Mouse (Mus musculus) stomach, postnatal 0 days (tissue): ENCODE results near the gene Atp2a1.

Experiments used
- CTCF ChIP-seq: IDR thresholded peaks from 2 replicates; pipeline ENCODE4 v1.5.1; 2016; ENCODE audit warnings: antibody characterized with exemption, low read depth, mild to moderate bottlenecking, moderate library complexity
- EP300 ChIP-seq: optimal IDR thresholded peaks from 2 replicates; pipeline ENCODE3; 2016; ENCODE audit warnings: antibody characterized with exemption

- TF ChIP-seq CTCF = no peak
- TF ChIP-seq EP300 = no peak
Observed at GRCm38 (mm10) chr7:126501684-126502022, 38.7 kb upstream of the Atp2a1 start.
